Mouse (Mus musculus) CD4-positive, CD25-positive, alpha-beta regulatory T cell, adult 2 months (primary cell): ENCODE measurements at regions not wholly inside any gene's neighbourhood (a gene's known extent, or its start where the extent isn't known, plus 50 kb on each side); places are given as distances from the start of the nearest gene placed in this dataset.

ENCODE experiments used
- DNase-seq: peaks from one replicate; pipeline ENCODE4 v3.0.0-alpha.2; 2012; ENCODE audit warnings: low read depth, low spot score

DNA sequence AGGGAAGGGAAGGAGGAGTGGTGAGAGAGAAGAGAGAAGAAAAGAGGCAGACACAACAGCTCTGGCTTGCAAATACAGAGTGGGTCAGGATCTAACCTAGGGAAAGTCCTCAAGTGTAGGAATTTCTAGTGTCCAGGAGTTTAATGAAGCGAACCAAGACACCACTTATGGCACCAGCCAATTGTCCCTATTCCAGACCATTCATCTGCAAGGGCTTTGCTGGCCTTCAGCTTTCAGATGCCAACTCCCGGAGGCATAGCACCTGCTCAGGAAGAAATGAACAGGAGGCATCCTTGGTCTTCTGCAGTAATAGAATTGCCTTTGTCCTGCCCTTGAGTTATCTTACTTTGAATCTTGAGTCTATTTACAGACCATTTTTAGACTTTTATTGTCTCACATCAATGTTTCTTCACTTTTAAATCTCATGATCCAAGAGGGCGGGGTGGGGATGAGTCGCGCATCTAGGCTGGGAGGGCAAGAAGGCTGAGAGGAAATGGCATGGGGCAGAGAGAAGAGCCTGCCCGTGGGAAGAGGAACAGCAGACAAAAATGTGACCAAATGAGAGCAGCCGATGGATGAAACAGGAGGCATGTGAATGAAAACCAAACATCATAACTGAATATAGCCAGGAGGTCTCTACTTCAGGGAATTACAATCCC lies 190.1 kb upstream of the Hmga2 start:
- no peak for DNase-seq

DNA sequence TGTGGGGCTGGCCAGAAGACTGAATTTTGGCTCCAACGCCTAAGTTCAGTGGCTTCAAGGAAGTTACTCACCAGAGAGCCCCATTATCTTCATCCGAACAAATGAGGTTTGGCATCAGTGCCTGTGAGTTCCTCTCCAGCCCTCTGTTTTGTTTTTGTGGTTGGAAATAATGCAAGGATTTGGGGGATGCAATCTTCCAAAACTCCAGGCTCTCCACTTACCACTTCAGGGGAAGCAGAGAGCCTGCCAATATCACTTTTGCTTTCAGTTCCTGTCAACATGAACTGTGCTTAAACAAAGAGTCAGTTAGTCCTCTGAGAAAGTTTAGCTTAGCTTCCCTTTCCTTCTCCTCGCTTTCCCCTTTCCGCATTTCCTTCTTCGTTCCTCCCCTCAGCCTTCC lies 189.4 kb upstream of the Hmga2 start:
- no peak for DNase-seq

DNA sequence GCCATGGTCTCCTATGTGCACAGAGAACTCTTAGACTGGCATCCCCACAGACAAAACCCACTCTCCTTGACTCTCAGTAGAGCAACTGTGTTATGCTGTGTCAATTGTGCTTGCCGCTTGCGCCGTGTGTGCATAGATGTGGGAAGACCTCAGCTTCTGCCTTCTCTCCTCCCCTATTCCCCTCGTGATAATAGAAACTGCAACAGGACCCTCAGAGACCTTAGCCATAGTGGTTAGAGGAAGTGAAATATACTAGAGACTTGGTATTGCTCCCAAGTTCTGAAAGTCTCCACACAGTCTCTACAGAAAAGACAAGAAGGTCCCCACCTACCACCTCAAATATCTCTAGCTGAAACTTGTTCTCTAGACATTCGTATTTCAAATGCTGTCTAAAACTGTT lies 188.2 kb upstream of the Hmga2 start:
- no peak for DNase-seq

DNA sequence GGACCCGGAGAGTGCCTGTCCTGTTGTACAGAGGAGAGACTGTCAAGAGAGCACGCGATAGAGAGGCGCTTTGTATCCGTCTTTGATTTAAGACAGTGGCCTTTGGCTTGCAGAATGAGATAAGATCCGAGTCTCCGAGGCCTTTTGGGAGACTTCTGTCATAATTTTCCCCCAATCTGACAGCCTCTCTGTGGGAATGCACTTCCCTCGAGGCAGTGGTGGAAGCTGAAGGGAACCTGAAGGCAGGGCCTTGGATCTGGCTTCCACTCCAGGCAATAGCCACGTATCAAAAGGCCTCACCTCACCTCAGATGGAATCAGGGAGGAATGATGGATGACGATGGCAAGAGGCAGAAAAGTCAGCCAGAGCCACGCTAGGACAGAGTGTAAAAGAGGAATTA lies 187.1 kb upstream of the Hmga2 start:
- no peak for DNase-seq

DNA sequence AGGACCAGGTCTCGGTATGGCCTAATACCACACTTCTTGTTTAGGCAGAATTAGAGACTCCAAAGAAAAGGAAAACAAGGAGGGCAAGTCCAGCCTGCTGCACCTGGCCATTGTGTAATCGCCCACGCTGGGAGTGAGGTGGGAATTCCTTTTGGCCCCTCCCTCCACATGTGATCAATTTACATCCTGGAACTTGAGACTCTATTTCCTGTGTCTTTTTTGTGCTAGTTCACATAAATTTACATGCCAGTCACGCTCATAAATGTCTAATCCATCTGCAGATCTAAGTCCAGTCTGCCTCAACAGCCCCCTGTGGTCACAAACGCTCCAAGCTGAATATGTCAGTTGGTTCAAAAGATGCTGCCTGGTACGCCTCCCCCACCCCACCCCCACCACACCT lies 184.2 kb upstream of the Hmga2 start:
- no peak for DNase-seq

DNA sequence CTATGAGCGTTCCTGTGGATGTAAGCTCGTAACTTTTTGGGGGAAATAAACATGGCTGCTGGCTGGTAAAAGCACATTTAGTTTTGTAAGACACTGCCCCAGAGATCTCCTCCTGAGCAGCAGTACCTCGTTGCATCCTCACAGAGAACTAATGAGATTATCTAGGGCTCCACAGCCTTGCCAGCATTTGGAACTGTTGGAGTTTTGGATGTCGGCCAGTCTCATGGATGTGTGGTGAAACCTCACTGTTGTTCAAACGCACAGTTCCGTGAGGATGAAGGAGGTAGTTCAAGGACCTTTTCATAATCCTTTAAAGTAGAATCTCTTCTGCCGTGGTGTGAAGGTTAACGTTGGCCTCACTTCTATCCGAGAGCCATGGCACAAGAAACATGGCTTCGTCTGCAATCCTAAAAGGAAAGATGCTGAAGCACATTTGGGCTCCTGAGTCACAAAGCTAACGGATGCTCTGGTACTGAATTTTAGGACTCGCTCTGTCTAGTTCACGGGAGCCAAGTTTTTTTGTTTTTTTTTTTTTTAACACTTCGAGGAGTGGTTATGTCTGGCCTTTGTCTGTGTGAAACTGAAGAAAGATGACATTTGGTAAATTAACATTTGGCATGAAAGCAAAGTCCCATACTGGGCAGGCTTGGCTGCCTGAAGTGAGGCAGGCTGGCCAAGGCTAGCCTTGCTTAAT lies 179.1 kb upstream of the Hmga2 start:
- DNase-seq: no peak

DNA sequence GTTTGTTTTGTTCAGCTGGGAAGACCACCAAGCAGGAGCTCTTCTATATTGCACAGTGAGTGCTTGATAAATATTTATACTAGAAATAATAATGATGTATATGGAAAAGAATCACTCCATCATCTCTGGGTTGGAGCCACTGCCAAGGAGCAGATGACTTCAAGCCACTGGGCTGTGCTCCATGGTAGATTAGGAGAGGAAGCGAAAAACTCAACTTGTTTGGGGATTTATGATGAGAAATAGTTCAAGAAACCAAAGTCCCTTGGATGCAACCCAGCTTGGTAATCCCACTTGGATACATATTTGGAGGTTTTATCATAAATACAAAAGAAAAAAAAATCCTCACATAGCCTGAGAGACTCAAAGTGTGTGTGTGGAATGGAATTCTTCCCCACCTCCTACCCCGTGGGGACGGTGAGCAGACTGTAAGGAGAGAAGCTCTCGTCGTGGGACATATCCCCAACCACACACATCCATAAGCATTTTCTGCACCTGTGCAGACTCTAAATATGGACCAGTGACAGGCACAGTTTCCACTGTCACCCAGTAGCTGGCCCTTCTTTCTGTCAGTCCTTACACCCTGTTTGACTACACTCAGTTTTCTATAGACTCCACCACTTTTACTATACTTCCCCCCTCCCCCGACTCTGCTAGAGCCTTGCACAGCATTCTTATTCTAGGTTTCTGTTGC lies 176.4 kb upstream of the Hmga2 start:
- no peak for DNase-seq

DNA sequence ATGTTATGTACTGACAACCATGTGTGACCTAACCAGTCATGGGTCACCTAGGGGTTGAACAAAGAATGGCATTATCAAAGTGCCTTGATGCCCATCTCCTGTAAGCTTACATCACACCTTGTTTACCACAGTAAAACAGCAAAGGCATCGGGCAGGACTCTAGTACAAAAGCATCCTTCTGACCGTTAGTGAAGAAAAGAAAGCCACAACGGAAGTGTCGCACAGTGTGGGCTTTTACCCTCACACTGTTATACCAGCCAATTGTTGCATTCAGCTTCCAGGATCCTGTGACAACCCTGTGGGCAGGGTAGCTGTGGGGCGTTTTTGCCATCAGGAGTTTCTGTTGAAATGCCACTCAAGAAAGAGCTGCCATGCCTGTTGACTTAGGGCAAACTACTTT lies 175.6 kb upstream of the Hmga2 start:
- DNase-seq: no peak

DNA sequence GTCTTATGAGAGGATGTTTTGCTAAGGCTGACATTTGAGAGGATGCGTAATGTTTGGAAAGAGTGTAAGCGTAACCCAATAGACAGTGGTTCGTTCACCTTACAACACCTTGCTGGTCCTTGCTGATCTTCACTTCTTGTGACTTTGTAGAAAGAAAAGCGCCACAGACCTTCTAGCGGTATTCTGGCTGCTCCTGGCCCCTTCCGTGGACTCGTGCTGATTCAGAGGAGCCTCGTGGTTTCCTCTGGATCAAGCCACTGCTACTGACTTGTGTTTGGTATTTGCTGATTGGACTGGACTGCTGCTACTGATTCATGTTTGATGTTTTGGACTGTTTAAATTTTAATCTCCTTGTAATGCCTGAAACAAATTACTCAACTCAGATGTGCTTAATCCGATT lies 174.1 kb upstream of the Hmga2 start:
- DNase-seq: no peak

DNA sequence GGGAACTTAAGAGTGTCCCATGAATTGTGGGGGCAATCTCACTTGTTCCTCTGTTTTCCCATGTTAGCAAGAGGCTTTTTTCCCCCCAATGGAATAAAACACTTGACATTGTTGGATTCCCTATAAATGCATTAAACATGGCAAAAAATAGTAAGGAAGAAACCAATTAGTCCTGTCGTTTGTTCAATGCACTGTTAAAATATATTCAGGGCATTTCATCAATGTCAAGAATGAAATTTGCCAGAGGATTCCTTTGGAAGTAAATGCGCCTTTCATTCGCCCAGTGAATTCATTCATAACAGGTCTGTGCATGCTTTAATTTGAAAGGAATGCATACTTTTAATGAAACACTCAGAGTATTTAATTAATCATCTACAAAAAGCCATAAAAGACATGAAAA lies 172.5 kb upstream of the Hmga2 start:
- DNase-seq: no peak

DNA sequence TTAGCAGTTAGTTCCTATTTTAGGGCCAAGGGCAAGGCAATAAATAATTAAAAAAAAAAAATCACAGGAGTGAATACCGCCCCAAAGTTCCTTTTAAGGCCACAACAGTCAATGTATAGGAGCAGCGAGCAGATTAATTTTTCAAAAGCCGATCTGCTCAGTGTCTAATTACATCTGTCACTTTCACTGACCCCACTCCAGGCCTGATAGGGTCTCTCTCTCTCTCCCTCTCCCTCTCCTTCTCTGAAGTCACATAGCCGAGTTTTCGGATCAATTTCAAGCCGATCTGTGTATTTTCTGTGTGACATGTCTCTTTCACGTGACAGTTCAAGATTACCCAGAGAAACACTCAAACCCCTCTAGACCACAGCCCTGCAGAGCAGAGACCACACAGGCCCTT lies 171.8 kb upstream of the Hmga2 start:
- no peak for DNase-seq

DNA sequence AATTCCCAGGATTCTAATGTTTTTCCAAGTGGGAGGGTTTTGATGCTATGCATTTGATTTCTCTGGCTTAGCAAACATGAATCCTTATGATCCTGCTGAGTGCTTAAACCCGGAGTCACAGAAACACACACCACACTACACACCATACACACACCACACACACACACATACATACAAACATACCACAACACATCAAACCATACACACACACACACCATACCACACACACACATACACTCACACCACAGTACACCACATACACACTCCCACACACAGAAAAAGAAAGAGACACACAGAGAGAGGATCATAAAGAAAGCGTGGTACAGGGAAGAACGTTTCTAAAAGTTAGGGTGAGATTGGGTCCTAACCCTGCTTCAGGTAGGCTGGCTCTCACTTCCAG lies 171.1 kb upstream of the Hmga2 start:
- no peak for DNase-seq

DNA sequence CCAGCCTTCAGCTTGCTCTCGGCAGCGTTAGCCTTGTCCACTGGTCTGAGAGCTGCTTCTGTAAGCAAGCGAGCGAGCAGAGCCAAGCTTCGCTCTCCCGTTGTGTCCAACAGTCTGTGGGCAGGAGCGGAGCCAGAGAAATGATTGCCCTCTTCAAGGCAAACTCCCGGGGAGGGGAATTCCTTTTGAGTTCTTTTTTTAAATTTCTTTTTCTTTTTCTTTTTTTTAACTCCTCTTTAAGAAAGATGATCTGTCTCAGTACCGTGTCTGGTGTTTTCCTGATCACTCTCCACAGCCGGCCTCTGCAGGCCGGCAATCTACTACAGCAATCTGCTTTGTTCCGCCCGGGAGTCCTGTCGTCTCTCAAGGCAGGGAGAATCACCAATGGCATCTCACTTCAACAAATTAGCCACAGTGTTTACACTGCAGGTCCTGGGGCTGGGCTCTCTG lies 170.6 kb upstream of the Hmga2 start:
- DNase-seq: no peak

DNA sequence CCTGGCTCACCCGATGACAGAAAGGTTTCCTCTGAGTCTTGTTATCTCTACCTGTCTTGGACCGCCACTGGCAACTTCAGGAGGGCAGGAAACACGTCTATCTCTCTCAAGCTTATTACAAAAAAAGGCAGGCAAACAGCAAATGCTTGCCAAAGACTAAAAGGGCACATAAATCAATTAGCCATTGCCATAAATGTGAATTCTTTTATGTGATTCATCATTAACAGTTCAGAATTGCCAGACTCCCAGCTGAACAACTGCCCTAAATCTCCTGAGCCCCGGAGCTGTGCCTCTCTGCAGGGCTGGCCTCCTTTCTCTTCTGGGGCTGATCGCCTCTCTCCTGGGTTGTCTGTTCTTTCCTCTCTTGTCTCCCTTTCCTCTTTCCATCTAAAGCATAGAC lies 164.6 kb upstream of the Hmga2 start:
- no peak for DNase-seq

DNA sequence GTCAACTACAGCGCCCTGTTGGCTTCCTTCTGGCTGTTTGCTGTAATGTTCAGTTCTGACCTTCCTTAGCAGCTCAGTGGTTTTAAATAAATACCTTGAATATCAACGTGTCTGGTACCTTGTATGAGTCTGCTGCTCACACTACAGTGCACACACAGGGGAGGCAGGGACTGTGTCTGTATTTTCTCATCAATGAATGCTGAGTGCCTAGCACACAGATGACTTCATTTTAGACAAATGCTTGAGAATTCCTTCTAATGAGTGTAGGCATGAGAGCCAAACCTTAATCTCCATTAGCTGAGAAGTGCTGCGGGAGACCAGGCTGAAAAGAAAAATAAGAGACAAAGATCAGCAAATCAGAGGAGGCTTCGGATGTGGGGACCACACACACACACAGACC lies 162.0 kb upstream of the Hmga2 start:
- DNase-seq: no peak

DNA sequence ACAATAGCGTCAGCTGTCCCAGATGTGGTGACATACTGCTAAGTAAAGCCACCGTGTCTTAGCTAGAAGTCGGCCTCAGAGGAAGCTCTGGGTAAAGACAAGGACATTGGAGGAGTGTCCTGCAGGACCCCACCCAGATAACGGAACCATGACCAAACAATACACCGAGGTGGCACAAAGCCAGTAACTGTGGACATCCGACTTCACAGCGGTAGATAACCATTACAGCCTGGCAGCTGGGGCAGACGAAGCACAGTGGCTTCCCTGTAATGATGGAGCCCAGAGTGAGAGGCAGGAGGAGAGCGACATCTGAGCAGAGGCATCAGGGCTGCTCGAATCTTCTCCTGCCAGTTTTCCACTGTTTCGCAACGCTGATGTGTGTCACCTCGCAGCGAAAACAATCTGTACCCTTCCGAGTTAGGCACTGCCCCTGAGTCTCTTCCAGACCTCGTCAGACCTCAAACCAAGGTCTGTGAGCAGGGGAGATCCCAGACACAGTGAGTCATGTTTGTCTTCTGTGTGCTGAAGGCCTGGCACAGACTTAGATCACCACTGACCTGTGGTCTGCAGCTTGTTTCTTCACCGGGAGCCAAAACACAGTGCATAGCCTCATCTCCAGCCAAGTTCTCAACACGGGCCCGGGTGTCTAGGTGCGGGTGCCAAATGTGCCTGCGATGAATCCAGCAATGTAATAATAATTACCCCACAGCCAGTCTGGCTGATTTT lies 159.7 kb upstream of the Hmga2 start:
- no peak for DNase-seq

DNA sequence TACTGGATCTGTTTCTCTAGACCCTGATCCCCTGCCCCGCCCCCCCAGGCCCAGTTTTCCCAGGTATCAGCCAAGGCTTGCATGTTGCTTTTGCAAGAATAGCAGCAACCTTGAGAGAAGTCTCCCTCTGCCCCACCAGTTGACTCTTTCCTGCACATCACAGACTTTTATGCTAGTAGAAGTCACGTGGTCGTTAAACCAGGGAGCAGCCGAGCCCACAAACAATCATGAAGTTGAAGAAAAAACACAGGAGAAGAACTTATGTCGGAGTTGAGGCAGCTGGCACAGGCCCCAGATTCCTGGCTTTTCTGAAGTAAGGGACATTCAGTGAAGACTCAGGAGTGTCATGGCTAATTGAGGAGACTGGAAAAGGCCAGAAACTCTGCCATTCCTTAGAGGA lies 158.9 kb upstream of the Hmga2 start:
- DNase-seq: no peak

DNA sequence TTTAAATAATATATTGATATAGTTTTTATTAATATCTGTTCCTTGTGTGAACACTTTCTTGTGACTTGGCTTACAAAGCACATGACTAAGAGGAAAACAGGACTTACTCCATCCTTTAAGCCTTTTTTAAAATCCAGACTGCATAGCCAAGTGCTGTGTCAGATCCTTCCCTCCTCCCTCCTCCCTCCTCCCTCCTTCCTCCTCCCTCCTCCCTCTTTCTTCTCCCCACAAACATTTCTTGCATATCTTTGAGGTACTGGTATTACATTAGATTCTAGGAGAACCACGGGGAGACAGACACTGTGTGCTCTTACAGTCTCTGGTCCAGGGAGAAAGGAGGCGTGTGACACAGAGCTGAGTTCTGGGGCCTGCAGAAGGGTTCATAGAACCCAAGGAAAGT lies 155.8 kb upstream of the Hmga2 start:
- no peak for DNase-seq

DNA sequence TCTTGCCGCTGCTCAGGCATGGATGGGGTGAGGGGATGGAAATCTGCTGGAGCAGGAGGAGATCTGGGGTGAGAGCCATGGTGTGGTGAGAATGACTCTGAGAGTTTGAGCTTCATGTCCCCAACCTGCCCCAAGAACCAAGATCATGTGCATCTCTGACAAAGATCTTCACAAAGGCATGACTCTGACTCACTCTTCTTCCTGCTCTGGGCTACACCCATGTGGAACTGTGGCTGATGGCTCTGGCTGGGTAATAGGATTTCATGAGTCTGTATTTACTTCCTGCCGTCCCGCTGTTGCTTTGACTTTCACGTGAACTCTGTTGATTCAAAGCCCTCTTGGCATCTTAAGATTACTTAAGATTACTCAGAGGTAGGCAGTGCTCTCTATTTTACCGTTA lies 151.8 kb upstream of the Hmga2 start:
- peak; percentile 29 for DNase-seq

DNA sequence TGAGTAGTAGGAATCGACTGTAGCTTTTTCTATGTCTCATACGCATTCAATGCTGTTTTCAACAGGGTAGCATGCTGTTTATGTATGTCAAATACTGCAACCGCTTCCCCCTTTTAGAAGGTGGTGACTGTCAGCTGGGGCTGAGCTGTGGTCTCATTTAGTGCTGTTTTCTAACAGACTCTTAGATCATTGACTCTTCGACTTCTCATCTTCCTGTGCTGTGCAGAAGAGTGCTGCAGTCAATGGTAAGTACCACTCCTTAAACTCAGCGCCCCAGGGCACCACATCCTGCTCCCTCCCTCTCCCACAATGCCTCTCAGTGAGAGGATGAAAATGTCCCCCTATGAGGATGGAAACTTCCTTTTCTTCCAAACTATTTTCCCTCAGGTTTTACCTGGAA lies 149.2 kb upstream of the Hmga2 start:
- peak; percentile 46 for DNase-seq

DNA sequence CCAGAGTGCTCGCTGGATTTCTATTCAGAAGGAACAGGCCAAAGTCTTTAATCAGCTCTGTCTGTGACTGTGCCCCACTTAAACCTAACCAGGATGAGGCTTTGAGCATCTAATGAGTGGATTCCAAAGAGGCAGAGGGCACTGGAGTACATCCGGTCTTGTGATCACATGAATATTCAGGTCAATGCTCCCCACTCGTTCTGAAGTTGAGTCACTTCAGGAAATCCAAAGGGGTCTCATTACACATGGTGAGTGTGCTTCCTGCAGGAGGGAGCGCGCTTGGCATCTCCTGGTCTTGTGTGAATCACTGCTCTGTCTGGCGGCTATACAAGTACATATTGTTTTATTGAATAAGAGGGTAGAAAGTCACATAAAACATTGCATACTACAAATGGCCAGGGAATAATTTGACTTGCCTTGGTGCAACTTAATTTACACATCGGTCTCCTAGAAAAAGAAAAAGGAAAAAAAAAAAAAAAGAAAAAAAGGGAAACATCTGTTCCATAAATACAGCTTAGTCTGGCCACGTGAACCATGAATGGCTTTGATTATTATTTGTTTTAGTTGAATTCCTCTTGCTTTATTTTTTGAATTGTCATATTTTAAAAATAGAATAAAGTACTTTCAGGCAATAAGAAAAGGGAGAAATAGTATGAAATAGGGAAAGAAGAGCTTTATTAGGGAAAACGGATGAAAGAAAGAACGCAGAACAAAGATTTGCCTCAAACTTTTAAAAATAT lies 148.1 kb upstream of the Hmga2 start:
- no peak for DNase-seq
